Mouse (Mus musculus) limb, embryonic 11.5 days (tissue): ENCODE data around the gene Slc44a5. TPM values are rescaled to one million over a fixed set of nuclear protein-coding genes. Genes with fewer than 3 reads are reported as not detected.
A peak's percentile ranks its signal among the peaks of the same experiment; 100 is the strongest.
"Not testable (repeated sequence)": the region's sequence is repeated elsewhere in the genome, so short reads cannot be mapped to it uniquely, and the experiment has no call there.

Experiments
- ATAC-seq: fragments of 200-750 bp; cut with Nextera tagmentation; 2 replicates; pipeline ENCODE4 v1.8.0; 2017; ENCODE audit warnings: low read depth; ENCODE audit not compliant: insufficient number of reproducible peaks, low FRiP score, low TSS enrichment
- DNase-seq: peaks from one replicate; pipeline ENCODE4 v3.0.0-alpha.2; 2015; ENCODE audit warnings: low spot score
- H3K27ac ChIP-seq: fragments of 300-500 bp; sonication (generic); replicated peaks from 2 replicates; pipeline ENCODE4 v1.5.1; 2014; ENCODE audit warnings: low read depth, mild to moderate bottlenecking, low read length
- H3K27me3 ChIP-seq: fragments of 300-500 bp; sonication (generic); 2 replicates; pipeline ENCODE4 v1.6.1; 2014; ENCODE audit warnings: mild to moderate bottlenecking, low read length, mixed read lengths; ENCODE audit not compliant: control insufficient read depth, insufficient read depth
- H3K36me3 ChIP-seq: fragments of 300-500 bp; sonication (generic); 2 replicates; pipeline ENCODE4 v1.6.1; 2014; ENCODE audit warnings: mild to moderate bottlenecking, low read length, moderate library complexity, mixed read lengths; ENCODE audit not compliant: control insufficient read depth, insufficient read depth
- H3K4me1 ChIP-seq: fragments of 300-500 bp; sonication (generic); 2 replicates; pipeline ENCODE4 v1.6.1; 2014; ENCODE audit warnings: low read length, mixed read lengths; ENCODE audit not compliant: control insufficient read depth, insufficient read depth
- H3K4me2 ChIP-seq: fragments of 300-500 bp; sonication (generic); 2 replicates; pipeline ENCODE4 v1.6.1; 2014; ENCODE audit warnings: low read depth, mild to moderate bottlenecking, moderate library complexity; ENCODE audit not compliant: severe bottlenecking
- H3K4me3 ChIP-seq: fragments of 300-500 bp; sonication (generic); 2 replicates; pipeline ENCODE4 v1.5.1; 2014; ENCODE audit warnings: low read depth, low read length
- H3K9ac ChIP-seq: fragments of 300-500 bp; sonication (generic); 2 replicates; pipeline ENCODE4 v1.6.1; 2014; ENCODE audit warnings: mild to moderate bottlenecking, low read length
- H3K9me3 ChIP-seq: fragments of 300-500 bp; sonication (generic); 2 replicates; pipeline ENCODE4 v1.6.1; 2016; ENCODE audit warnings: low read length; ENCODE audit not compliant: control insufficient read depth
- WGBS: fragments of 180-500 bp; shearing (Covaris S2); extraction: QIAGEN DNeasy Blood & Tissue Kit; methylation state at CpG from one replicate; pipeline ENCODE4 v1.1.7; 2014; 5-methylcytosine and 5-hydroxymethylcytosine counted together
- polyA plus RNA-seq: library from polyadenylated mRNA; unstranded; fragments of >200 nt; fragmentation: Nextera tagmentation; extraction: Ambion mirVana; gene quantifications from 2 replicates; pipeline ENCODE4 v1.2.1, GENCODE M21; 2014

Slc44a5 gene
- polyA plus RNA-seq, 1 experiment from 2014 or later = 0.39 TPM

GRCm38 (mm10) chr3:154251486-154251885 is 278.2 kb downstream of the Slc44a5 start:
- WGBS = 82% methylated on average over 2 of the region's 2 CpGs
- no peak for ATAC-seq

GRCm38 (mm10) chr3:154252219-154252618 is 279.0 kb downstream of the Slc44a5 start:
- Histone ChIP-seq H3K9me3 (no peaks in the 10 kb centered on the region), H3K4me1 (no peaks in the 10 kb centered on the region), H3K4me2 (no peak overlapping the region), H3K4me3 (no peak overlapping the region), H3K27me3 (no peaks in the 10 kb centered on the region), H3K36me3 (no peaks in the 10 kb centered on the region), H3K27ac (no peak overlapping the region), H3K9ac (no peak overlapping the region)
- DNase-seq (no peak), ATAC-seq (no peak)
- 86% methylated on average over 10 of the region's 10 CpGs for WGBS

More at GRCm38 (mm10) chr3:154251486-154251885, 278.2 kb downstream of the Slc44a5 start:
- H3K4me3 ChIP-seq = no peak overlapping the region
- H3K4me1 ChIP-seq = no peaks in the 10 kb centered on the region
- no peak overlapping the region for H3K4me2 ChIP-seq
- H3K36me3 ChIP-seq = no peaks in the 10 kb centered on the region
- no peak overlapping the region for H3K9ac ChIP-seq
- H3K27me3 ChIP-seq = no peaks in the 10 kb centered on the region
- no peaks in the 10 kb centered on the region for H3K9me3 ChIP-seq
- no peak overlapping the region for H3K27ac ChIP-seq
- no peak for DNase-seq

GRCm38 (mm10) chr3:154254187-154254586 is 281.0 kb downstream of the Slc44a5 start:
- H3K9ac ChIP-seq, H3K4me1 ChIP-seq, ATAC-seq, H3K27me3 ChIP-seq, H3K36me3 ChIP-seq, H3K27ac ChIP-seq, H3K9me3 ChIP-seq, H3K4me3 ChIP-seq, H3K4me2 ChIP-seq, DNase-seq: not testable (repeated sequence)
- 92% methylated on average over 2 of the region's 2 CpGs for WGBS

GRCm38 (mm10) chr3:154257312-154257711 is 284.1 kb downstream of the Slc44a5 start:
- no peaks in the 10 kb centered on the region for H3K27me3 ChIP-seq
- no peak for ATAC-seq
- no peaks in the 10 kb centered on the region for H3K36me3 ChIP-seq
- no peak for DNase-seq
- H3K4me2 ChIP-seq = no peak overlapping the region
- H3K4me1 ChIP-seq = no peaks in the 10 kb centered on the region
- no peak overlapping the region for H3K9ac ChIP-seq
- H3K4me3 ChIP-seq = no peak overlapping the region
- no peak overlapping the region for H3K27ac ChIP-seq
- H3K9me3 ChIP-seq = no peaks in the 10 kb centered on the region

GRCm38 (mm10) chr3:154268313-154268712 is 295.1 kb downstream of the Slc44a5 start:
- Histone ChIP-seq H3K27ac (no peak overlapping the region), H3K9ac (no peak overlapping the region), H3K27me3 (no peaks in the 10 kb centered on the region), H3K4me2 (no peak overlapping the region), H3K4me1 (no peaks in the 10 kb centered on the region), H3K9me3 (no peaks in the 10 kb centered on the region), H3K4me3 (no peak overlapping the region), H3K36me3 (no peaks in the 10 kb centered on the region)
- 73% methylated on average over 9 of the region's 9 CpGs for WGBS
- ATAC-seq (no peak), DNase-seq (no peak)

- peak overlapping the region; percentile 35; the same call in 1 of the 2 replicates for H3K4me2 ChIP-seq
- no peaks in the 10 kb centered on the region for H3K27me3 ChIP-seq
- DNase-seq (peak; percentile 88), ATAC-seq (peak; percentile 70; the same call in 1 of the 2 replicates)
- H3K9ac ChIP-seq = no peak overlapping the region
- H3K4me3 ChIP-seq = no peak overlapping the region
- H3K27ac ChIP-seq = no peak overlapping the region
- H3K9me3 ChIP-seq = no peaks in the 10 kb centered on the region
- no peaks in the 10 kb centered on the region for H3K36me3 ChIP-seq
- 10% methylated on average over 19 of the region's 19 CpGs for WGBS
- no peaks in the 10 kb centered on the region for H3K4me1 ChIP-seq
Observed at GRCm38 (mm10) chr3:154269757-154270366, 296.6 kb downstream of the Slc44a5 start.

GRCm38 (mm10) chr3:154274681-154275080 is 301.4 kb downstream of the Slc44a5 start:
- H3K9ac ChIP-seq = no peak overlapping the region
- H3K27me3 ChIP-seq = no peaks in the 10 kb centered on the region
- DNase-seq (no peak), ATAC-seq (no peak)
- no peak overlapping the region for H3K27ac ChIP-seq
- H3K9me3 ChIP-seq = no peaks in the 10 kb centered on the region
- H3K4me3 ChIP-seq = no peak overlapping the region
- WGBS = 18% methylated on average over 3 of the region's 3 CpGs
- H3K4me1 ChIP-seq = no peaks in the 10 kb centered on the region
- H3K36me3 ChIP-seq = no peaks in the 10 kb centered on the region
- H3K4me2 ChIP-seq = no peak overlapping the region

GRCm38 (mm10) chr3:154284260-154284659 is 311.0 kb downstream of the Slc44a5 start:
- H3K36me3 ChIP-seq = no peaks in the 10 kb centered on the region
- no peak overlapping the region for H3K4me3 ChIP-seq
- DNase-seq (no peak), ATAC-seq (no peak)
- no peak overlapping the region for H3K4me2 ChIP-seq
- no peak overlapping the region for H3K9ac ChIP-seq
- no peaks in the 10 kb centered on the region for H3K9me3 ChIP-seq
- H3K27ac ChIP-seq = no peak overlapping the region
- WGBS = 34% methylated on average over 3 of the region's 3 CpGs
- H3K4me1 ChIP-seq = 0 out of 2 replicates have a peak, but pooled peaks cover 3% of the 10 kb centered on the region
- H3K27me3 ChIP-seq = no peaks in the 10 kb centered on the region; the same call in 1 of the 2 replicates

- WGBS = 53% methylated on average over 4 of the region's 4 CpGs
- Histone ChIP-seq H3K4me2 (no peak overlapping the region), H3K27ac (no peak overlapping the region), H3K9ac (no peak overlapping the region), H3K4me3 (no peak overlapping the region), H3K27me3 (no peaks in the 10 kb centered on the region; the same call in 1 of the 2 replicates), H3K36me3 (no peaks in the 10 kb centered on the region), H3K9me3 (no peaks in the 10 kb centered on the region), H3K4me1 (0 out of 2 replicates have a peak, but pooled peaks cover 3% of the 10 kb centered on the region)
- no peak for ATAC-seq
- no peak for DNase-seq
Observed at GRCm38 (mm10) chr3:154285351-154285750, 312.1 kb downstream of the Slc44a5 start.
